Mouse (Mus musculus) forebrain, postnatal 0 days (tissue): Measurements from ENCODE around the gene Tomm22. TPM values are rescaled to one million over a fixed set of nuclear protein-coding genes. Genes with fewer than 3 reads are reported as not detected.
A peak's percentile ranks its signal among the peaks of the same experiment; 100 is the strongest.
"Not testable (repeated sequence)": the region's sequence is repeated elsewhere in the genome, so short reads cannot be mapped to it uniquely, and the experiment has no call there.

Experiments used
- ATAC-seq: fragments of 200-750 bp; cut with Nextera tagmentation; 2 replicates; pipeline ENCODE4 v1.8.0; 2017; ENCODE audit warnings: mild to moderate bottlenecking, moderate library complexity
- DNase-seq: peaks from one replicate; pipeline ENCODE4 v3.0.0-alpha.2; 2015
- H3K27ac ChIP-seq: fragments of 300-500 bp; sonication (generic); 2 replicates; pipeline ENCODE4 v1.5.1; 2014; ENCODE audit warnings: low read depth, mild to moderate bottlenecking, antibody characterized with exemption, low read length, moderate library complexity, mixed read lengths
- H3K27me3 ChIP-seq: fragments of 300-500 bp; sonication (generic); 2 replicates; pipeline ENCODE4 v1.6.1; 2014; ENCODE audit warnings: mild to moderate bottlenecking, low read length, mixed read lengths; ENCODE audit not compliant: insufficient read depth
- H3K36me3 ChIP-seq: fragments of 300-500 bp; sonication (generic); 2 replicates; pipeline ENCODE4 v1.6.1; 2014; ENCODE audit warnings: mild to moderate bottlenecking, moderate library complexity; ENCODE audit not compliant: insufficient read depth
- H3K4me1 ChIP-seq: fragments of 300-500 bp; sonication (generic); 2 replicates; pipeline ENCODE4 v1.6.1; 2014; ENCODE audit warnings: antibody characterized with exemption; ENCODE audit not compliant: insufficient read depth
- H3K4me2 ChIP-seq: fragments of 300-500 bp; sonication (generic); 2 replicates; pipeline ENCODE4 v1.6.1; 2014; ENCODE audit warnings: low read depth, mild to moderate bottlenecking, moderate library complexity
- H3K4me3 ChIP-seq: fragments of 300-500 bp; sonication (generic); 2 replicates; pipeline ENCODE4 v1.5.1; 2014; ENCODE audit warnings: low read depth, low read length, mixed read lengths
- H3K9ac ChIP-seq: fragments of 300-500 bp; sonication (generic); 2 replicates; pipeline ENCODE4 v1.6.1; 2014; ENCODE audit warnings: mild to moderate bottlenecking
- H3K9me3 ChIP-seq: fragments of 300-500 bp; sonication (generic); 2 replicates; pipeline ENCODE4 v1.6.1; 2016; ENCODE audit warnings: low read length
- CTCF ChIP-seq: sonication (generic); IDR thresholded peaks from 2 replicates; pipeline ENCODE4 v1.5.1; 2016; ENCODE audit warnings: antibody characterized with exemption, control low read depth, low read depth
- WGBS: fragments of 180-500 bp; shearing (Covaris S2); extraction: QIAGEN DNeasy Blood & Tissue Kit; methylation state at CpG from one replicate; pipeline ENCODE4 v1.1.7; 2014; 5-methylcytosine and 5-hydroxymethylcytosine counted together
- polyA plus RNA-seq: library from polyadenylated mRNA; unstranded; fragments of >200 nt; fragmentation: Nextera tagmentation; extraction: Ambion mirVana; gene quantifications from 2 replicates; pipeline ENCODE4 v1.2.1, GENCODE M21; 2015
- total RNA-seq: library from RNA; depleted of rRNA; stranded (reverse); fragments of >200 nt; gene quantifications from 2 replicates; pipeline ENCODE4 v1.2.3, GENCODE M21; 2014

The Tomm22 gene
- total and polyA plus RNA-seq, 2 experiments from 2014 or later = 132 to 248 TPM

DNA sequence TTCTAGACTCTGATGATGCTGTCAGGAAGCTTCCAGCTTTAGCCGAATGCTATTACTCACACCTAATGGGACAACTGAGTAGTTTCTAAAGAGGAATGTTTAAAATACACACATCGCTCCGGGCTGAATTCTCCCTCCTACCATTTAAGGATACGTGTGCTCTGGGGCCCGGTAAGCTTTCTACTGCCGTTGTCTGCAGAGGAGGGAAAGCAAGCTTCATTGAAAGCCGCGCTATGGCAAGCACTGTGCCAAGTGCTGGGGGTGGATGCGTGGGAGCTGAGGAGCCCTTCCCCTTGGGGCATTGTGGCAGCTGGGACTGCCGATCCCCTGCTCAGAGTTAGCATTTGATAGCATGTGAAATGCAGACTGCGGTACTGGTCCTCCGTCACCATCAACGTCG is 14.2 kb upstream of the Tomm22 start:
- no peak for ATAC-seq

DNA sequence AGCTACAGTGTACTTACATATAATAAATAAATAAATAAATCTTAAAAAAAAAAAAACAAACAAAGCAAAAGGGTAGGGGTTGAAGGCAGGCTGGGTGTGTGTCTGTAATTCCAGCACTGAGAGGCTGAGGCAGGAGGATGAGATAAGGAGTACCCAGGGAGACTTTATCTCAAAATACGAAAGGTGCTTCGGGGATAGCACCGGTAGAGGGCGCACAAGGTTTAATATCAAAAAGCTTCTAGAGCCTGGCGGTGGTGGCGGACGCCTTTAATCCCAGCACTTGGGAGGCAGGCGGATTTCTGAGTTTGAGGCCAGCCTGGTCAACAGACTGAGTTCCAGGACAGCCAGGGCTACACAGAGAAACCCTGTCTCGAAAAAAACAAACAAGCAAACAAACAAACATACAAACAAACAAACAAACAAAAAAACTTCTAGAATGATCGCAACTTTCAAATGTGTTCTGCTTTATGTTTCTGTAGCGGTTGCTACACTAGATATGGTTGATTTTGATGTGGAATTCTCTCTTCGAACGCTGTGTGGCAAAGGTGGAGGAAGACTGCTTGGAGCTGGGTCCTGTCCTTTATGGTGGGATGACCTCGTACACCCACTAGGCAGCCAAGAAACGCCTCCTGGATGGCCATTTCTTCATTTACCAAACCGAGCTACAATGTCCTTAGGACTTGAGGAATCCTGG is 12.7 kb upstream of the Tomm22 start:
- H3K4me1 ChIP-seq = peaks cover 4% of the 10 kb centered on the region; the same call in 1 of the 2 replicates
- peak overlapping the region; percentile 83 for H3K4me2 ChIP-seq
- peaks cover 9% of the 10 kb centered on the region for H3K36me3 ChIP-seq
- peak overlapping the region; percentile 88 for H3K4me3 ChIP-seq
- peak; percentile 90 for DNase-seq
- ATAC-seq = peak; percentile 23
- 3% methylated on average over 16 of the region's 16 CpGs for WGBS
- H3K9ac ChIP-seq = peak overlapping the region; percentile 88
- TF ChIP-seq CTCF = peak; percentile 65
- no peaks in the 10 kb centered on the region for H3K9me3 ChIP-seq
- H3K27me3 ChIP-seq = no peaks in the 10 kb centered on the region
- H3K27ac ChIP-seq = peak overlapping the region; percentile 99

More for the DNA sequence above, 14.2 kb upstream of the Tomm22 start:
- Histone ChIP-seq H3K4me3 (no peak overlapping the region), H3K9me3 (no peaks in the 10 kb centered on the region), H3K4me2 (no peak overlapping the region), H3K27me3 (no peaks in the 10 kb centered on the region), H3K9ac (no peak overlapping the region), H3K36me3 (no peaks in the 10 kb centered on the region), H3K27ac (no peak overlapping the region), H3K4me1 (peaks cover 4% of the 10 kb centered on the region; the same call in 1 of the 2 replicates)
- DNase-seq = no peak
- 88% methylated on average over 14 of the region's 14 CpGs for WGBS
- no peak for TF ChIP-seq CTCF

DNA sequence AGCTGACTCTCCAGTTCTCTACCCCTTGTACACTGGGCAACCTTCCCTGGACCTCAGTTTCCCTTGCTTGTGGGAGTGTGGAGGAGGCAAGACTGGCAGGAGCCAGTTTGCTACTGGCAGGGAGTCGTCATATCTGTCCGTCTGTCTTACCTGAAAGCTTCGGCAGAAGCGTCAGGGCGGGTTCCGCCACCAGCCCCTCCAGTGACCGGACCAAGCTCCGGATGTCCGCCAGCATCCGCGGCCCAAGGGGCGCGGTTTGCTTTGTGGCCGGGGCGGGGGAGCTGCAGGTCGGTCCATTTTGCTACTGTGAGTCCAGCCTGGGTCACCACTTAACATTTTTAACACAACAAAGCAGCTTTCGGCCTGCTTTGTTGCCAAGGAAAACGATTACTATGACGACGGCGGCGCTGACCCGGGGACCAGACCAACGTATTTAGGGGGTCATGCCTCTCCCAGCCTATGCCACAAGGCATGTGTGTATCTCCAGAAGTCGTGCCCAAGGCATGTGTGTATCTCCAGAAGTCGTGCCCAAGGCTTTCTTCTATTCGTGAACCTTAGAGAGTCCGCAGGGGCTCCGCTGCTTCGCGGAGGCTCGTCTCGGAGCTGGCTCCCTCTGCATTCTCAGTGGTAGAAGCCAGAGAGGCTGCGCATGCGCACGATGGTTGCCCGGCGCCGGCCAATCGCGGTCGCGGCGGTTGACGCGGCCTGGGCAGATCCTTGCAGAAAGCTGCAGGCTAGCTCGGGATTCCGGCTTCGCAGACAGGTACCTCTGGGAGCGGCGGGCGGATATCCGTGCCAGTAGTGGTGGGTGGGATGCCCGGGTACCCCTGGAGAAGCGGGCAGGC is 11.9 kb upstream of the Tomm22 start, which contains the start of the genes Fam227a and Cby1:
TSS of gene Fam227a (minus strand) at position 426 of the 845 bp plus-strand sequence.
TSS of gene Cby1 (plus strand) at position 669 of the 845 bp plus-strand sequence.
- ATAC-seq (peak; percentile 90), DNase-seq (peak; percentile 98)
- peak within 1 kb of the TSS; percentile 83 for H3K4me2 ChIP-seq
- H3K9ac ChIP-seq = peak within 1 kb of the TSS; percentile 88
- TF ChIP-seq CTCF = no peak
- H3K9me3 ChIP-seq = no peaks in the 10 kb centered on the region
- H3K27ac ChIP-seq = peak within 1 kb of the TSS; percentile 99
- peaks cover 13% of the 10 kb centered on the region for H3K36me3 ChIP-seq
- H3K4me3 ChIP-seq = peak within 1 kb of the TSS; percentile 88
- no peaks in the 10 kb centered on the region for H3K27me3 ChIP-seq
- WGBS = 1% methylated on average over 55 of the region's 55 CpGs
- H3K4me1 ChIP-seq = peaks cover 4% of the 10 kb centered on the region; the same call in 1 of the 2 replicates

DNA sequence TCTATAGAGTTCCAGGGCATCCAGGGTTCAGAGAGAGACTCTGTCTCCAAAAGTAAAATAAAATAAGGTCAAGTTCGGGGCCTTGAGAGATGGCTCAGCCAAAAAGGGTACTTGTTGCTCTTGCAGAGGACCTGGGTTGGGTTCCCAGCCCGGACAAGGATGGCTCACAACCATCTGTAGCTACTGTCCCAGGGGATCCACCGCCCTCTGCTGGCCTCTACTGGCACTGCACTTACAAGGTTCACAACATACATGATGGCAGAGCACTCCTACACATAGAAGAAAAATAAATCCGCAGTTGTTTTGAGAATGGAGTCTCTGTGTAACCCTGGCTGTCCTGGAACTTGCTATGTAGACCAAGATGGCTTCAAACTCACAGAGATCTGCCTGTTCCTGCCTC is 8.8 kb upstream of the Tomm22 start:
- Histone ChIP-seq H3K4me3 (no peak overlapping the region), H3K9ac (no peak overlapping the region), H3K27me3 (no peaks in the 10 kb centered on the region), H3K4me2 (no peak overlapping the region), H3K4me1 (peaks cover 4% of the 10 kb centered on the region; the same call in 1 of the 2 replicates), H3K36me3 (peaks cover 25% of the 10 kb centered on the region), H3K9me3 (no peaks in the 10 kb centered on the region), H3K27ac (no peak overlapping the region)
- peak; percentile 57 for TF ChIP-seq CTCF
- ATAC-seq (no peak), DNase-seq (no peak)
- WGBS = 73% methylated on average over 4 of the region's 4 CpGs

DNA sequence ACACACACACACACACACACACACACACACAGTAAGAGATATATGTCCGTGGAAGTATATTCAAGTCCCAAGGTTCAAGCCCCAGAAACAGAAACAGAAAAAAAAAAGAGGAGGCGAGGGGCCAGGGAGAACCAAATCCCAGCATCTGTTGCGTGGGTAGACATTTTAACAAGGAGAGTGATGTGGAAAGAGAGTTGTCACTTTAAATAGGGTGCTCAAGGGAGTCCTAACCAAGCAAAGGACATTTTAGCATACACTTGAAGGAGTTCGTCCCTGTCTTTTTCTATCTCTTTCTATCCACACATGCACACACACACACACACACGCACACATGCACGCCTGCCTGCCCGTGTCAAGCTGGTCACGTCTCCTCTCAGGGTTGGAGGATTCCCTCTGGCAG is 6.0 kb upstream of the Tomm22 start:
- H3K4me2 ChIP-seq = no peak overlapping the region
- H3K36me3 ChIP-seq = peaks cover 38% of the 10 kb centered on the region
- no peak overlapping the region for H3K4me3 ChIP-seq
- H3K27ac ChIP-seq = no peak overlapping the region
- no peak for ATAC-seq
- no peak overlapping the region for H3K9ac ChIP-seq
- H3K4me1 ChIP-seq = peaks cover 2% of the 10 kb centered on the region; the same call in 1 of the 2 replicates
- 95% methylated on average over 8 of the region's 8 CpGs for WGBS
- DNase-seq = no peak
- no peak for TF ChIP-seq CTCF
- no peaks in the 10 kb centered on the region for H3K27me3 ChIP-seq
- H3K9me3 ChIP-seq = no peaks in the 10 kb centered on the region

DNA sequence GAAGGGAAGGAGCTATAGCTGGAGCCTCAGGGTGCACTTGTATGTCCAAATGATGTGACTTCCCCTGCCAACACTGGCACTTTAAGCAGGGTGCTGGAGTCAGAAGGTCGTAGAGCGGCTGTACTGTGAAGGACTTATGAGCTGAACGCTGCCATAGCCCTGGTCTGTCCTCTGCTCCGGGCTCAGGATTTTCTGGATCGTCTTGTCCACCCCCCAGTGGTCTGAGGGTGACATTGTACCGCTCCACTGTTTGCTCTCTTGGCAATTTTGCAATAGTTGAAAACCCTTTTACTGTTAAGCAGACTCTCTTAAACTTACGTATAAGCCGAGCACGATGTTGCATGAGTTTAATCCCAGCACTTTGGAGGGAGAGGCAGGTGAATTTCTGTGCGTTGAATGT is 1.5 kb upstream of the Tomm22 start:
- Histone ChIP-seq H3K36me3 (peaks cover 38% of the 10 kb centered on the region), H3K4me3 (no peak overlapping the region), H3K9me3 (no peaks in the 10 kb centered on the region), H3K27me3 (no peaks in the 10 kb centered on the region), H3K9ac (no peak overlapping the region), H3K4me2 (no peak overlapping the region), H3K4me1 (no peaks in the 10 kb centered on the region; the same call in 1 of the 2 replicates), H3K27ac (no peak overlapping the region)
- peak; percentile 25 for TF ChIP-seq CTCF
- no peak for ATAC-seq
- 71% methylated on average over 10 of the region's 10 CpGs for WGBS
- no peak for DNase-seq

DNA sequence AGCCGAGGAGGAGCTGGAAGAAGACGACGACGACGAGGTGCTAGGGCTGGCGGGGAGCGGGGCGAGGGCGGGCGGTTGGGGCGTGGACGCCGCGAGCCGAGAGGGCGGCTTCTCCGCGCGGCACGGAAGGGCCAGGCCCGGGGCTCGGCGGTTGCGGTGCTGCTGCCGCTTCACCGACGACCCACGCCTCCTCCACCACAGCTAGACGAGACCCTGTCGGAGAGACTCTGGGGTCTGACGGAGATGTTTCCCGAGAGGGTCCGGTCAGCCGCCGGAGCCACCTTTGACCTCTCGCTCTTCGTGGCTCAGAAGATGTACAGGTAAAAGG is 275 bp downstream of the Tomm22 start:
- peak overlapping the region; percentile 91 for H3K4me2 ChIP-seq
- no peaks in the 10 kb centered on the region for H3K27me3 ChIP-seq
- under 1% methylated on average over 35 of the region's 37 CpGs for WGBS
- H3K4me1 ChIP-seq = no peaks in the 10 kb centered on the region; the same call in 1 of the 2 replicates
- no peak for TF ChIP-seq CTCF
- peak overlapping the region; percentile 72 for H3K9ac ChIP-seq
- peak overlapping the region; percentile 69 for H3K4me3 ChIP-seq
- H3K27ac ChIP-seq = peak overlapping the region; percentile 24; the same call in 1 of the 2 replicates
- H3K9me3 ChIP-seq = no peaks in the 10 kb centered on the region
- DNase-seq (no peak), ATAC-seq (peak; percentile 38; the same call in 1 of the 2 replicates)
- peaks cover 48% of the 10 kb centered on the region for H3K36me3 ChIP-seq

DNA sequence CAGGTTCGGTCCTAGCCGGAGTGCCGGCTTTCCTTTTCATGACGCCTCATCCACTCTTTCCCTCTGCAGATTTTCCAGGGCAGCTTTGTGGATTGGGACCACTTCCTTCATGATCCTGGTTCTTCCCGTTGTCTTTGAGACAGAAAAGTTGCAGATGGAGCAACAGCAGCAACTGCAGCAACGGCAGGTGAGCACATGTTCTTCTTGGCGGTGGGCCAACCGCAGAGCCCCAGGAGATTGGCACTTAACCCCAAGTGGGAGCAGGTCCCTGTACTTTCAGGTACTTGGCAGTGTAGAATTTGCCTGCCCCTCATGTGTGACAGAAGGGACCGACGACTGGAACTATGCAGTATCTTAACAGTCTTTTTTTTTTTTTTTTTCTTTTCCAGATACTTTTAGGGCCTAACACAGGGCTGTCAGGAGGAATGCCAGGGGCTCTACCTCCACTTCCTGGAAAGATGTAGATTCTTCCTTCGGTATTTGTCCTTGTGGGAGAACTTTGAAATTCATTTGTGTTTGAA is 1.2 kb downstream of the Tomm22 start:
- not testable (repeated sequence) for H3K9ac ChIP-seq, H3K27me3 ChIP-seq, DNase-seq, H3K9me3 ChIP-seq, H3K4me1 ChIP-seq, H3K27ac ChIP-seq, ATAC-seq
- H3K4me3 ChIP-seq = peak overlapping the region; percentile 69; the same call in 1 of the 2 replicates
- WGBS = 77% methylated on average over 11 of the region's 11 CpGs
- peaks cover 47% of the 10 kb centered on the region for H3K36me3 ChIP-seq
- H3K4me2 ChIP-seq = peak overlapping the region; percentile 91
